Mouse (Mus musculus): Measurements from ENCODE around the gene Ltbp4. TPM values are rescaled to one million over a fixed set of nuclear protein-coding genes. Genes with fewer than 3 reads are reported as not detected.

Ltbp4 gene
- total RNA-seq, 2 experiments from 2014 or later: not detected

- peak; percentile 66 for ATAC-seq (ENCODE audit: poor library complexity, severe bottlenecking)
Measured at GRCm38 (mm10) chr7:27302172-27302571, 35.3 kb downstream of the Ltbp4 start.

GRCm38 (mm10) chr7:27300801-27301200, 36.7 kb downstream of the Ltbp4 start:
- no peak for ATAC-seq (ENCODE audit: poor library complexity, severe bottlenecking)

- ATAC-seq (ENCODE audit: poor library complexity, severe bottlenecking): no peak
Measured at GRCm38 (mm10) chr7:27300351-27300750, 37.1 kb downstream of the Ltbp4 start.

- ATAC-seq (ENCODE audit: poor library complexity, severe bottlenecking): no peak
Measured at GRCm38 (mm10) chr7:27298816-27299215, 38.7 kb downstream of the Ltbp4 start.

GRCm38 (mm10) chr7:27298033-27298610, 39.4 kb downstream of the Ltbp4 start:
- ATAC-seq (ENCODE audit: poor library complexity, severe bottlenecking): no peak

- ATAC-seq (ENCODE audit: poor library complexity, severe bottlenecking): no peak
Measured at GRCm38 (mm10) chr7:27296518-27296917, 41.0 kb downstream of the Ltbp4 start.

GRCm38 (mm10) chr7:27295956-27296355, 41.5 kb downstream of the Ltbp4 start:
- no peak for ATAC-seq (ENCODE audit: poor library complexity, severe bottlenecking)

GRCm38 (mm10) chr7:27291795-27292466, 45.6 kb downstream of the Ltbp4 start:
- no peak for ATAC-seq (ENCODE audit: poor library complexity, severe bottlenecking)

GRCm38 (mm10) chr7:27290555-27290954, 46.9 kb downstream of the Ltbp4 start:
- no peak for ATAC-seq (ENCODE audit: poor library complexity, severe bottlenecking)

- ATAC-seq (ENCODE audit: poor library complexity, severe bottlenecking): no peak
Measured at GRCm38 (mm10) chr7:27288732-27289131, 48.8 kb downstream of the Ltbp4 start.

- peak; percentile 64 for ATAC-seq (ENCODE audit: poor library complexity, severe bottlenecking)
Measured at GRCm38 (mm10) chr7:27285698-27286066, 51.8 kb downstream of the Ltbp4 start.

GRCm38 (mm10) chr7:27284865-27285697, 52.4 kb downstream of the Ltbp4 start:
- peak; percentile 72 for ATAC-seq (ENCODE audit: poor library complexity, severe bottlenecking)

GRCm38 (mm10) chr7:27282225-27282624, 55.3 kb downstream of the Ltbp4 start:
- no peak for ATAC-seq (ENCODE audit: poor library complexity, severe bottlenecking)

- ATAC-seq (ENCODE audit: poor library complexity, severe bottlenecking): no peak
Measured at GRCm38 (mm10) chr7:27281717-27282116, 55.8 kb downstream of the Ltbp4 start.

- ATAC-seq (ENCODE audit: poor library complexity, severe bottlenecking): peak; percentile 52; the same call in 1 of the 2 replicates
Measured at GRCm38 (mm10) chr7:27277191-27277590, 60.3 kb downstream of the Ltbp4 start.

- 0 out of 2 replicates have a peak, but pooled peaks have one; percentile 27 for ATAC-seq (ENCODE audit: poor library complexity, severe bottlenecking)
Measured at GRCm38 (mm10) chr7:27276021-27276420, 61.5 kb downstream of the Ltbp4 start.

GRCm38 (mm10) chr7:27274916-27275315, 62.6 kb downstream of the Ltbp4 start:
- no peak for ATAC-seq (ENCODE audit: poor library complexity, severe bottlenecking)

- peak; percentile 45; the same call in 1 of the 2 replicates for ATAC-seq (ENCODE audit: poor library complexity, severe bottlenecking)
Measured at GRCm38 (mm10) chr7:27273739-27274351, 63.6 kb downstream of the Ltbp4 start.

GRCm38 (mm10) chr7:27271423-27271822, 66.1 kb downstream of the Ltbp4 start:
- no peak for ATAC-seq (ENCODE audit: poor library complexity, severe bottlenecking)

- ATAC-seq (ENCODE audit: poor library complexity, severe bottlenecking): no peak
Measured at GRCm38 (mm10) chr7:27266515-27267128, 70.9 kb downstream of the Ltbp4 start.

- no peak for ATAC-seq (ENCODE audit: poor library complexity, severe bottlenecking)
Measured at GRCm38 (mm10) chr7:27264761-27265160, 72.7 kb downstream of the Ltbp4 start.

All from megakaryocyte, adult 5-6 weeks (primary cell).